In the genomic region with DNA sequence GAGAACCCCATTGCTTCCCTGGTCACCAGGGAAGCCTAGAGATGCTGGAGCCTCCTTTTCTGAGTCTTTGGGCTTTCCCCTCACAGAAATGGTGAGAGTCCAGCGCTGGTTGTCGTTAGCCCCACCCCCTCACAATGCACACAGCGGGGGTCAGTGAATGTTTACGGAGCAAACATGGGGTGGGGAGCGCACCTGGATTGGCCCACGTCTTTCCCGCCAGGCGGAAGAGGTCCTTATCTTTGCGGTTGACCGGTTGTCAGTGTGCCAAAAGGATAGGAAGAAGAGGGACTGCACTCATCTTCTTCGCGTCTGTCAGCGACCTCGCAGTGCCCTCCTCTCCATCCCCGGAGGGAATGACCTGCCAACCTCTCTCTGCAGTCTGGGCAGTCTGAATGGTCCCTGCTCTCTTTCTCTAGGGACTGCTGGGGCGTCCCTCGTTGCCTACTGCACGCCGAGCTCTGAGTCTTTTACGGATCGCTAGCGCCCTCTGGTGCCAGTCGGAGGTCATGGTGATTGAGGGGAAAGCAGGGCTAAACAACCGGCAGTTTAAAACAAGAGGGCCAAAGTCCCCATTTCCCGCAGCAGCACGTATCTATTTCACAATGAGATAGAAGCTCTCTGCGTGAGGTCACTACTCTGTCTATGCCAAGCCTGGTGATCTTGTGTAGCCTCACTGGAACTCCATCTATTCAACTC, we compare ENCODE assay signal across 8 mouse cellular contexts. TPM values are rescaled to one million over a fixed set of nuclear protein-coding genes. Genes with fewer than 3 reads are reported as not detected.
A peak's percentile ranks its signal among the peaks of the same experiment; 100 is the strongest.
DNase-seq lines count a peak whose midpoint lies in the region; ATAC-seq and TF ChIP-seq lines count a peak whose summit lies in the region.

No protein-coding gene starts in this region.

- peak overlapping the region; percentile 46 for H3K4me2 ChIP-seq in forebrain, embryonic 11.5 days (ENCODE audit: low read depth, low read length, severe bottlenecking)
- H3K4me2 ChIP-seq in heart, embryonic 16.5 days (ENCODE audit: low read depth, low read length): peak overlapping the region; percentile 57
- H3K4me2 ChIP-seq in liver, embryonic 15.5 days: peak overlapping the region; percentile 61
- H3K4me2 ChIP-seq in neural tube, embryonic 12.5 days (replicated peaks): peak overlapping the region; percentile 58
- peak overlapping the region; percentile 34 for H3K4me2 ChIP-seq in stomach, postnatal 0 days (replicated peaks; ENCODE audit: low read depth)

- WGBS in forebrain, embryonic 11.5 days: 2% methylated on average over 27 of the region's 27 CpGs
- 2% methylated on average over 27 of the region's 27 CpGs for WGBS in heart, embryonic 16.5 days
- under 1% methylated on average over 27 of the region's 27 CpGs for WGBS in liver, embryonic 15.5 days (ENCODE audit: insufficient replicate concordance)
- 2% methylated on average over 27 of the region's 27 CpGs for WGBS in neural tube, embryonic 12.5 days
- WGBS in stomach, postnatal 0 days: 3% methylated on average over 27 of the region's 27 CpGs

- H3K9me3 ChIP-seq in forebrain, embryonic 11.5 days (ENCODE audit: control insufficient read depth, low read length): no peaks in the 10 kb centered on the region
- H3K9me3 ChIP-seq in heart, embryonic 16.5 days (replicated peaks; ENCODE audit: control insufficient read depth, low read length): no peaks in the 10 kb centered on the region
- H3K9me3 ChIP-seq in liver, embryonic 15.5 days (replicated peaks): no peaks in the 10 kb centered on the region
- H3K9me3 ChIP-seq in neural tube, embryonic 12.5 days: no peaks in the 10 kb centered on the region
- no peaks in the 10 kb centered on the region for H3K9me3 ChIP-seq in stomach, postnatal 0 days (ENCODE audit: control insufficient read depth, low read length)

- ATAC-seq in forebrain, embryonic 11.5 days (replicated peaks; ENCODE audit: low FRiP score): peak; percentile 51
- no peak; the same call in 1 of the 2 replicates for ATAC-seq in heart, embryonic 16.5 days (replicated peaks; ENCODE audit: extremely low read depth, insufficient read depth, low FRiP score)
- peak; percentile 60 for ATAC-seq in liver, embryonic 15.5 days (ENCODE audit: insufficient read depth)
- peak; percentile 63 for ATAC-seq in neural tube, embryonic 12.5 days (ENCODE audit: low FRiP score, low read depth)
- ATAC-seq in stomach, postnatal 0 days (ENCODE audit: low FRiP score, low TSS enrichment): peak; percentile 68

- H3K36me3 ChIP-seq in forebrain, embryonic 11.5 days (ENCODE audit: control insufficient read depth, insufficient read depth, low read length): no peaks in the 10 kb centered on the region; the same call in 1 of the 2 replicates
- no peaks in the 10 kb centered on the region for H3K36me3 ChIP-seq in heart, embryonic 16.5 days (ENCODE audit: control insufficient read depth, insufficient read depth)
- no peaks in the 10 kb centered on the region for H3K36me3 ChIP-seq in liver, embryonic 15.5 days (replicated peaks)
- peaks cover 6% of the 10 kb centered on the region for H3K36me3 ChIP-seq in neural tube, embryonic 12.5 days
- no peaks in the 10 kb centered on the region for H3K36me3 ChIP-seq in stomach, postnatal 0 days (ENCODE audit: control insufficient read depth, insufficient read depth, low read length)

- H3K4me3 ChIP-seq in forebrain, embryonic 11.5 days (ENCODE audit: low read depth, low read length): no peak overlapping the region
- H3K4me3 ChIP-seq in heart, embryonic 16.5 days (ENCODE audit: low read length): peak overlapping the region; percentile 28
- H3K4me3 ChIP-seq in liver, embryonic 15.5 days (replicated peaks): peak overlapping the region; percentile 24
- no peak overlapping the region; the same call in 1 of the 2 replicates for H3K4me3 ChIP-seq in neural tube, embryonic 12.5 days
- no peak overlapping the region for H3K4me3 ChIP-seq in stomach, postnatal 0 days (ENCODE audit: low read depth, low read length)

- peaks cover 14% of the 10 kb centered on the region for H3K4me1 ChIP-seq in forebrain, embryonic 11.5 days (replicated peaks; ENCODE audit: control insufficient read depth, insufficient read depth, low read length)
- H3K4me1 ChIP-seq in heart, embryonic 16.5 days (ENCODE audit: control insufficient read depth, insufficient read depth, low read length): peaks cover 23% of the 10 kb centered on the region
- peaks cover 26% of the 10 kb centered on the region for H3K4me1 ChIP-seq in liver, embryonic 15.5 days (replicated peaks)
- peaks cover 34% of the 10 kb centered on the region for H3K4me1 ChIP-seq in neural tube, embryonic 12.5 days
- H3K4me1 ChIP-seq in stomach, postnatal 0 days (replicated peaks; ENCODE audit: control insufficient read depth, insufficient read depth): 0 out of 2 replicates have a peak, but pooled peaks cover 2% of the 10 kb centered on the region

- TF ChIP-seq EP300 in stomach, postnatal 0 days (optimal IDR thresholded peaks at IDR 0.05): no peak

- TF ChIP-seq CTCF in stomach, postnatal 0 days (IDR thresholded peaks at IDR 0.05; ENCODE audit: low read depth): peak; percentile 97

- peaks cover 49% of the 10 kb centered on the region for H3K27me3 ChIP-seq in forebrain, embryonic 11.5 days (ENCODE audit: control insufficient read depth, insufficient read depth, low read length)
- H3K27me3 ChIP-seq in heart, embryonic 16.5 days (ENCODE audit: control insufficient read depth, insufficient read depth, low read length): peaks cover 61% of the 10 kb centered on the region
- H3K27me3 ChIP-seq in liver, embryonic 15.5 days: peaks cover 82% of the 10 kb centered on the region
- H3K27me3 ChIP-seq in neural tube, embryonic 12.5 days (replicated peaks): peaks cover 47% of the 10 kb centered on the region
- peaks cover 17% of the 10 kb centered on the region for H3K27me3 ChIP-seq in stomach, postnatal 0 days (ENCODE audit: control insufficient read depth, insufficient read depth, low read length)

- peak overlapping the region; percentile 10; the same call in 1 of the 2 replicates for H3K9ac ChIP-seq in forebrain, embryonic 11.5 days (ENCODE audit: low read length)
- H3K9ac ChIP-seq in heart, embryonic 16.5 days (ENCODE audit: low read length): 0 out of 2 replicates have a peak overlapping the region, but pooled peaks have one; percentile 35
- no peak overlapping the region for H3K9ac ChIP-seq in liver, embryonic 15.5 days
- H3K9ac ChIP-seq in neural tube, embryonic 12.5 days: peak overlapping the region; percentile 33; the same call in 1 of the 2 replicates
- no peak overlapping the region for H3K9ac ChIP-seq in stomach, postnatal 0 days (ENCODE audit: low read length)

- H3K27ac ChIP-seq in forebrain, embryonic 11.5 days (ENCODE audit: low read depth, low read length): no peak overlapping the region
- no peak overlapping the region for H3K27ac ChIP-seq in heart, embryonic 16.5 days (ENCODE audit: low read length)
- H3K27ac ChIP-seq in liver, embryonic 15.5 days (replicated peaks): no peak overlapping the region
- no peak overlapping the region for H3K27ac ChIP-seq in neural tube, embryonic 12.5 days
- H3K27ac ChIP-seq in stomach, postnatal 0 days (replicated peaks): no peak overlapping the region

- DNase-seq in CD8-positive naive resting alpha-beta T cell, adult 2 months (ENCODE audit: low read depth in 2 of 2, low spot score in 2 of 2): peak; percentile 74 to 81
- DNase-seq in c-Kit-positive CD71-negative TER-119-negative erythroid progenitor cells, embryonic 14.5 days (ENCODE audit: low read depth): peak; percentile 79
- peak; percentile 93 for DNase-seq in forebrain, embryonic 11.5 days (ENCODE audit: low spot score)
- DNase-seq in kidney, postnatal 25 days: peak; percentile 85 to 90
- peak; percentile 89 for DNase-seq in stomach, postnatal 0 days (ENCODE audit: low spot score)

RNA-seq across cellular contexts. Expression of a gene that starts 4.7 kb away (rescaled TPM):
- 5.3 and 6.0 TPM in 2 replicates for polyA plus RNA-seq in forebrain, embryonic 11.5 days (2014; fragmentation: Nextera tagmentation; extraction: Ambion mirVana)
- polyA plus RNA-seq in heart, embryonic 16.5 days (2015; fragmentation: Nextera tagmentation; extraction: Ambion mirVana): 2.4 and 3.4 TPM in 2 replicates
- 19.6 and 24.9 TPM in 2 replicates for polyA plus RNA-seq in liver, embryonic 15.5 days (2015; fragmentation: Nextera tagmentation; extraction: Ambion mirVana)
- 12.0 and 12.7 TPM in 2 replicates for polyA plus RNA-seq in neural tube, embryonic 12.5 days (2016; fragmentation: Nextera tagmentation; extraction: Ambion mirVana)
- 4.6 and 5.4 TPM in 2 replicates for polyA plus RNA-seq in stomach, postnatal 0 days (2015; fragmentation: Nextera tagmentation; extraction: Ambion mirVana)

RNA-seq across cellular contexts. Expression of a gene that starts 8.7 kb away (rescaled TPM):
- polyA plus RNA-seq in forebrain, embryonic 11.5 days (2014; fragmentation: Nextera tagmentation; extraction: Ambion mirVana): 2.8 and 3.4 TPM in 2 replicates
- polyA plus RNA-seq in heart, embryonic 16.5 days (2015; fragmentation: Nextera tagmentation; extraction: Ambion mirVana): 0.63 and 0.66 TPM in 2 replicates
- polyA plus RNA-seq in liver, embryonic 15.5 days (2015; fragmentation: Nextera tagmentation; extraction: Ambion mirVana): 0.39 and 0.91 TPM in 2 replicates
- 11.8 and 12.1 TPM in 2 replicates for polyA plus RNA-seq in neural tube, embryonic 12.5 days (2016; fragmentation: Nextera tagmentation; extraction: Ambion mirVana)
- 0.97 and 1.5 TPM in 2 replicates for polyA plus RNA-seq in stomach, postnatal 0 days (2015; fragmentation: Nextera tagmentation; extraction: Ambion mirVana)

RNA-seq across cellular contexts. Expression of a gene that starts 12.2 kb away (rescaled TPM):
- polyA plus RNA-seq in forebrain, embryonic 11.5 days (2014; fragmentation: Nextera tagmentation; extraction: Ambion mirVana): 44.2 and 48.2 TPM in 2 replicates
- 8.4 and 8.5 TPM in 2 replicates for polyA plus RNA-seq in heart, embryonic 16.5 days (2015; fragmentation: Nextera tagmentation; extraction: Ambion mirVana)
- 3.5 and 3.6 TPM in 2 replicates for polyA plus RNA-seq in liver, embryonic 15.5 days (2015; fragmentation: Nextera tagmentation; extraction: Ambion mirVana)
- 117 and 125 TPM in 2 replicates for polyA plus RNA-seq in neural tube, embryonic 12.5 days (2016; fragmentation: Nextera tagmentation; extraction: Ambion mirVana)
- polyA plus RNA-seq in stomach, postnatal 0 days (2015; fragmentation: Nextera tagmentation; extraction: Ambion mirVana): 38.0 and 38.8 TPM in 2 replicates

RNA-seq across cellular contexts. Expression of a gene that starts 27.0 kb away (rescaled TPM):
- polyA plus RNA-seq in forebrain, embryonic 11.5 days (2014; fragmentation: Nextera tagmentation; extraction: Ambion mirVana): 0.83 and 1.3 TPM in 2 replicates
- polyA plus RNA-seq in heart, embryonic 16.5 days (2015; fragmentation: Nextera tagmentation; extraction: Ambion mirVana): 0.47 and 1.5 TPM in 2 replicates
- 0.15 and 0.23 TPM in 2 replicates for polyA plus RNA-seq in liver, embryonic 15.5 days (2015; fragmentation: Nextera tagmentation; extraction: Ambion mirVana)
- polyA plus RNA-seq in neural tube, embryonic 12.5 days (2016; fragmentation: Nextera tagmentation; extraction: Ambion mirVana): 5.5 and 7.2 TPM in 2 replicates
- 0.34 TPM in 2 replicates for polyA plus RNA-seq in stomach, postnatal 0 days (2015; fragmentation: Nextera tagmentation; extraction: Ambion mirVana)

Comparison
In these comparisons a context has a peak if more than half of its experiments do, and no peak if none do; other contexts are left out.
1. H3K4me3 ChIP-seq: peak in heart, embryonic 16.5 days (single experiment) and liver, embryonic 15.5 days (single experiment); none in forebrain, embryonic 11.5 days (single experiment), neural tube, embryonic 12.5 days (single experiment) and stomach, postnatal 0 days (single experiment).
2. H3K9ac ChIP-seq: peak in forebrain, embryonic 11.5 days (single experiment), heart, embryonic 16.5 days (single experiment) and neural tube, embryonic 12.5 days (single experiment); none in liver, embryonic 15.5 days (single experiment) and stomach, postnatal 0 days (single experiment).
3. Peak in every context shown above with its lines, with median percentiles within 50 percentile points of each other: DNase-seq and H3K4me2 ChIP-seq.